Mouse (Mus musculus) intestine, embryonic 16.5 days (tissue): ENCODE results near the gene Cyp4f18. TPM values are rescaled to one million over a fixed set of nuclear protein-coding genes. Genes with fewer than 3 reads are reported as not detected.
"Not testable (repeated sequence)": the region's sequence is repeated elsewhere in the genome, so short reads cannot be mapped to it uniquely, and the experiment has no call there.

ENCODE experiments used
- ATAC-seq: fragments of 200-750 bp; cut with Nextera tagmentation; 2 replicates; pipeline ENCODE4 v1.8.0; 2017; ENCODE audit warnings: moderate TSS enrichment, moderate library complexity
- H3K27ac ChIP-seq: fragments of 300-500 bp; sonication (generic); 2 replicates; pipeline ENCODE4 v1.5.1; 2014; ENCODE audit warnings: mild to moderate bottlenecking, low read length
- H3K27me3 ChIP-seq: fragments of 300-500 bp; sonication (generic); replicated peaks from 2 replicates; pipeline ENCODE4 v1.6.1; 2014; ENCODE audit warnings: low read length, control low read depth, mixed read lengths; ENCODE audit not compliant: control insufficient read depth, insufficient read depth
- H3K36me3 ChIP-seq: fragments of 300-500 bp; sonication (generic); 2 replicates; pipeline ENCODE4 v1.6.1; 2014; ENCODE audit warnings: low read length, control low read depth; ENCODE audit not compliant: control insufficient read depth, insufficient read depth
- H3K4me1 ChIP-seq: fragments of 300-500 bp; sonication (generic); 2 replicates; pipeline ENCODE4 v1.6.1; 2014; ENCODE audit warnings: low read length, control low read depth, mixed read lengths; ENCODE audit not compliant: control insufficient read depth, insufficient read depth
- H3K4me2 ChIP-seq: fragments of 300-500 bp; sonication (generic); 2 replicates; pipeline ENCODE4 v1.6.1; 2014; ENCODE audit warnings: low read depth, low read length, control low read depth
- H3K4me3 ChIP-seq: fragments of 300-500 bp; sonication (generic); 2 replicates; pipeline ENCODE4 v1.5.1; 2014; ENCODE audit warnings: mild to moderate bottlenecking, low read length
- H3K9ac ChIP-seq: fragments of 300-500 bp; sonication (generic); 2 replicates; pipeline ENCODE4 v1.6.1; 2014; ENCODE audit warnings: low read depth, low read length
- H3K9me3 ChIP-seq: fragments of 300-500 bp; sonication (generic); 2 replicates; pipeline ENCODE4 v1.6.1; 2016; ENCODE audit warnings: low read length, control low read depth; ENCODE audit not compliant: control insufficient read depth
- WGBS: fragments of 180-500 bp; shearing (Covaris S2); extraction: QIAGEN DNeasy Blood & Tissue Kit; methylation state at CpG from one replicate; pipeline ENCODE4 v1.1.7; 2014; 5-methylcytosine and 5-hydroxymethylcytosine counted together
- polyA plus RNA-seq: library from polyadenylated mRNA; unstranded; fragments of >200 nt; fragmentation: Nextera tagmentation; extraction: Ambion mirVana; gene quantifications from 2 replicates; pipeline ENCODE4 v1.2.1, GENCODE M21; 2015

The Cyp4f18 gene
- polyA plus RNA-seq: 3.3 and 3.8 TPM in 2 replicates

- Histone ChIP-seq H3K27ac (no peak within 1 kb of the TSS), H3K4me3 (no peak within 1 kb of the TSS), H3K27me3 (no peaks in the 10 kb centered on the region), H3K4me2 (no peak within 1 kb of the TSS), H3K4me1 (no peaks in the 10 kb centered on the region), H3K9me3 (no peaks in the 10 kb centered on the region), H3K9ac (no peak within 1 kb of the TSS), H3K36me3 (no peaks in the 10 kb centered on the region)
- no peak for ATAC-seq
- 65% methylated on average over 3 of the region's 3 CpGs for WGBS
Observed at GRCm38 (mm10) chr8:72009473-72009872, at the start of gene Cyp4f18. Gene Cyp4f18 (minus strand): TSS chr8:72009626.

DNA sequence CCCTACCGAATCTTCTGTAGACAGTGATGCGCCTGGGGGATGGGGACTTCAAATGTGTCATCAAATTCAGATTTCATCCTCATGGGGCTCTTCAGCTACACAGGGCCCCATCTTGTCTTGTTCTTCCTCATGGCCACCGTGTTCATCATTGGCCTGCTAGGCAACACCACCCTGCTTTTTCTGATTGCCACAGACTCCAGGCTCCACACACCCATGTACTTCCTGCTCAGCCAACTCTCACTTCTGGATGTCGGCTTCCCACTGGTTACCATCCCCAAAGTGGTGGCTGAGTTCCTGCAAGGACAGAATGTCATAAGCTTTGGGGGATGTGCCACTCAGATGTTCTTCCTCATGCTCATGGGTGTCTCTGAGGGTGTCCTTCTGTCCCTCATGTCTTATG is 48.2 kb upstream of the Cyp4f18 start:
- WGBS: 85% methylated on average over 3 of the region's 4 CpGs
- not testable (repeated sequence) for H3K9me3 ChIP-seq, H3K36me3 ChIP-seq, H3K4me1 ChIP-seq, H3K4me2 ChIP-seq, H3K9ac ChIP-seq, H3K4me3 ChIP-seq, H3K27me3 ChIP-seq, ATAC-seq, H3K27ac ChIP-seq

GRCm38 (mm10) chr8:72054633-72055032 is 45.2 kb upstream of the Cyp4f18 start:
- H3K36me3 ChIP-seq, H3K9me3 ChIP-seq, H3K9ac ChIP-seq, H3K4me1 ChIP-seq, H3K4me2 ChIP-seq, H3K4me3 ChIP-seq, H3K27ac ChIP-seq, H3K27me3 ChIP-seq: not testable (repeated sequence)
- peak; percentile 74; the same call in 1 of the 2 replicates for ATAC-seq

- no peak overlapping the region for H3K27ac ChIP-seq
- H3K9ac ChIP-seq: no peak overlapping the region
- 94% methylated on average over 1 of the region's 1 CpGs for WGBS
- no peak overlapping the region for H3K4me3 ChIP-seq
- no peaks in the 10 kb centered on the region for H3K4me1 ChIP-seq
- H3K9me3 ChIP-seq: no peaks in the 10 kb centered on the region
- H3K4me2 ChIP-seq: no peak overlapping the region
- H3K27me3 ChIP-seq: no peaks in the 10 kb centered on the region
- ATAC-seq: no peak
- no peaks in the 10 kb centered on the region for H3K36me3 ChIP-seq
Observed at GRCm38 (mm10) chr8:72042493-72042892, 33.1 kb upstream of the Cyp4f18 start.

- not testable (repeated sequence) for H3K36me3 ChIP-seq, H3K9ac ChIP-seq, H3K27me3 ChIP-seq, H3K27ac ChIP-seq, ATAC-seq, H3K4me2 ChIP-seq, H3K4me3 ChIP-seq, H3K9me3 ChIP-seq, H3K4me1 ChIP-seq
- 83% methylated on average over 4 of the region's 4 CpGs for WGBS
Observed at GRCm38 (mm10) chr8:72040918-72041317, 31.5 kb upstream of the Cyp4f18 start, which contains the start of gene Olfr372. Gene Olfr372 (plus strand): TSS chr8:72041218.

DNA sequence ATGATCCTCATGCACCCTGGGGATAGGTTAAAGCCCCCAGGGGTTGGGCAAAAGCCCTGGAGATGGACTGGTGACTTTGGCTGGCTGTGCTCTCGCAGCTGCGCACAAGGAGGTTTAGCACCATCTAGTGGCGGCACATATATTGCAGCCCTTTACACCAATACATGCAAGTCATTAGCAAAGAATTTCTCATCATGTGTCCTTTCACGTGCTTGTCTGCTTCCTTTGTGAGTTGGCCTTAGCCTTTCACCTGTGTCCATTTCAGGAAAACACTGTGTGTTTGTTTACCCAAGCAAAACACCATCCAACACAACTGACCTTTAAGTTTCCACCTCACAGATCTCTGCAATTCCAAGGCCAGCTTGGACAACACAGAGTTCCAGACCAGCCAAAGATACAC is 23.5 kb upstream of the Cyp4f18 start:
- H3K9me3 ChIP-seq, H3K27me3 ChIP-seq, H3K4me3 ChIP-seq, ATAC-seq, H3K27ac ChIP-seq, H3K9ac ChIP-seq, H3K4me2 ChIP-seq, H3K4me1 ChIP-seq, H3K36me3 ChIP-seq: not testable (repeated sequence)
- WGBS: 56% methylated on average over 4 of the region's 4 CpGs

DNA sequence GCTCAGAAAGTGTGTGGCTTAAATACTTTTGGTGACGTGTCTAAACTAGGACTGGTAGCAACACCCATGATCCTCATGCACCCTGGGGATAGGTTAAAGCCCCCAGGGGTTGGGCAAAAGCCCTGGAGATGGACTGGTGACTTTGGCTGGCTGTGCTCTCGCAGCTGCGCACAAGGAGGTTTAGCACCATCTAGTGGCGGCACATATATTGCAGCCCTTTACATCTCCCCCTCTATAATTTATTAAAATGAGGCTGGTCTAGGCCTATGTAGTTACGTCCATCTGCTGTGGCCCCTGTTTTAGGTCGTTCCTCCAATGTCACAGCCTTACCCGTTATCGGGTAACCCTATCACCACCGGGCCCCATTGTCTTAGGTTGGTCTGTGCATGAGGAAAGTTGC is 15.5 kb upstream of the Cyp4f18 start:
- not testable (repeated sequence) for H3K4me2 ChIP-seq, H3K9ac ChIP-seq, H3K27me3 ChIP-seq, H3K27ac ChIP-seq, H3K36me3 ChIP-seq, H3K9me3 ChIP-seq, H3K4me1 ChIP-seq, H3K4me3 ChIP-seq, ATAC-seq
- 27% methylated on average over 3 of the region's 9 CpGs for WGBS

DNA sequence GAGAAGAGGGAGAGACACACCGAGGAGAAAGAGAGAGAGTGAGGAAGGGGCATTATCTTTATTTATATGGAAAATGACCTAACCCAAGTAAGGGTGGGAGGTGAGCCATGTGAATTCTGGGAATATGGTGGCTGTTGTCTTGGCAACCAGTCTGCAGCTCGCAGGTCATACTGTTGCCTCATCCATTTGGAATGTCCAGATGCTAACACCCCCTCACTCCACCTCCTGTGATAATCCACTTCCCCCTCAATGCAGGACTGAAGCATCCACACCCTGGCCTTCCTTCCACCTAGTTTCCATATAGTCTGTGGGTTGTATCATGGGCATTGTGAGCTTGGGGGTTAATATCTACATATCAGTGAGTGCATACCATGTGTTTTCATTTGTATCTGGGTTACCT is 10.4 kb upstream of the Cyp4f18 start:
- Histone ChIP-seq H3K4me2 (no peak overlapping the region), H3K9ac (no peak overlapping the region), H3K27ac (no peak overlapping the region), H3K27me3 (no peaks in the 10 kb centered on the region), H3K4me1 (no peaks in the 10 kb centered on the region), H3K4me3 (no peak overlapping the region), H3K36me3 (no peaks in the 10 kb centered on the region), H3K9me3 (no peaks in the 10 kb centered on the region)
- 67% methylated on average over 2 of the region's 2 CpGs for WGBS
- ATAC-seq: no peak

DNA sequence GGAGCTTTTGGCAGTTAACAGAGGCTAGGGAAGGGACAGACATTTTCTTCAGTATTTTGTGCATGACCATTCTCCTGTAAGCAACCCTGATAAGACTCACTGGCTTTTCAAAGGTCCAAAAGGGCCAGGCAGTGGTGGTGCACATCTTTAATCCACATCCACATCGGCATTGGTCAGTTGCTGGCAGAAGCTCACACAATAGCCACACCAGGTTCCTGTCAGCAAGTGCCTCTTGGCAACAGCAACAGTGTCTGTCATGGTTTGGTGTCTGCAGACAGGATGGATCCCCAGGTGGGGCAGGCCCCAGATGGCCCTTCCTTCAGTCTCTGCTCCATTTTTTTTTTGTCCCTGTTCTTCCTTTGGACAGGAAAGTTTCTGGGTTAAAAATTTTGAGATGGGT is 9.6 kb upstream of the Cyp4f18 start:
- WGBS: 97% methylated on average over 1 of the region's 1 CpGs
- H3K27ac ChIP-seq, H3K4me3 ChIP-seq, H3K9ac ChIP-seq, H3K27me3 ChIP-seq, H3K4me1 ChIP-seq, H3K4me2 ChIP-seq, H3K9me3 ChIP-seq, H3K36me3 ChIP-seq, ATAC-seq: not testable (repeated sequence)

- ATAC-seq: no peak
- no peaks in the 10 kb centered on the region for H3K4me1 ChIP-seq
- H3K9me3 ChIP-seq: no peaks in the 10 kb centered on the region
- H3K9ac ChIP-seq: no peak overlapping the region
- H3K36me3 ChIP-seq: no peaks in the 10 kb centered on the region
- H3K4me2 ChIP-seq: no peak overlapping the region
- H3K27ac ChIP-seq: no peak overlapping the region
- WGBS: 80% methylated on average over 2 of the region's 2 CpGs
- H3K27me3 ChIP-seq: no peaks in the 10 kb centered on the region
- no peak overlapping the region for H3K4me3 ChIP-seq
Observed at GRCm38 (mm10) chr8:72018141-72018540, 8.7 kb upstream of the Cyp4f18 start.
